Mouse (Mus musculus) intestine, embryonic 14.5 days (tissue): ENCODE results near the gene Plk2. TPM values are rescaled to one million over a fixed set of nuclear protein-coding genes. Genes with fewer than 3 reads are reported as not detected.

Experiments used
- ATAC-seq: fragments of 200-750 bp; cut with Nextera tagmentation; replicated peaks from 2 replicates; pipeline ENCODE4 v1.8.0; 2017; ENCODE audit warnings: low read depth, moderate number of reproducible peaks, moderate TSS enrichment, moderate library complexity; ENCODE audit not compliant: low FRiP score, low TSS enrichment
- DNase-seq: peaks from one replicate; pipeline ENCODE4 v3.0.0-alpha.2; 2018; ENCODE audit warnings: low spot score
- H3K27ac ChIP-seq: fragments of 300-500 bp; sonication (generic); 2 replicates; pipeline ENCODE4 v1.5.1; 2014; ENCODE audit warnings: low read depth, mild to moderate bottlenecking, control low read depth
- H3K27me3 ChIP-seq: fragments of 300-500 bp; sonication (generic); replicated peaks from 2 replicates; pipeline ENCODE4 v1.6.1; 2014; ENCODE audit warnings: low read length, control low read depth; ENCODE audit not compliant: control insufficient read depth, insufficient read depth
- H3K36me3 ChIP-seq: fragments of 300-500 bp; sonication (generic); 2 replicates; pipeline ENCODE4 v1.6.1; 2014; ENCODE audit warnings: low read length, control low read depth; ENCODE audit not compliant: control insufficient read depth, insufficient read depth
- H3K4me1 ChIP-seq: fragments of 300-500 bp; sonication (generic); replicated peaks from 2 replicates; pipeline ENCODE4 v1.6.1; 2014; ENCODE audit warnings: low read length, control low read depth, mixed read lengths; ENCODE audit not compliant: control insufficient read depth, insufficient read depth
- H3K4me2 ChIP-seq: fragments of 300-500 bp; sonication (generic); 2 replicates; pipeline ENCODE4 v1.6.1; 2014; ENCODE audit warnings: low read length
- H3K4me3 ChIP-seq: fragments of 300-500 bp; sonication (generic); 2 replicates; pipeline ENCODE4 v1.5.1; 2014; ENCODE audit warnings: low read depth, low read length, control low read depth, mixed read lengths
- H3K9ac ChIP-seq: fragments of 300-500 bp; sonication (generic); 2 replicates; pipeline ENCODE4 v1.6.1; 2014; ENCODE audit warnings: mild to moderate bottlenecking, low read length
- H3K9me3 ChIP-seq: fragments of 300-500 bp; sonication (generic); 2 replicates; pipeline ENCODE4 v1.6.1; 2016; ENCODE audit warnings: low read length, control low read depth; ENCODE audit not compliant: control insufficient read depth
- WGBS: fragments of 180-500 bp; shearing (Covaris S2); extraction: QIAGEN DNeasy Blood & Tissue Kit; methylation state at CpG from one replicate; pipeline ENCODE4 v1.1.7; 2014; 5-methylcytosine and 5-hydroxymethylcytosine counted together
- polyA plus RNA-seq: library from polyadenylated mRNA; unstranded; fragments of >200 nt; fragmentation: Nextera tagmentation; extraction: Ambion mirVana; gene quantifications from 2 replicates; pipeline ENCODE4 v1.2.1, GENCODE M21; 2014

The Plk2 gene
- polyA plus RNA-seq, 1 experiment from 2014 or later = 80.1 TPM

DNA sequence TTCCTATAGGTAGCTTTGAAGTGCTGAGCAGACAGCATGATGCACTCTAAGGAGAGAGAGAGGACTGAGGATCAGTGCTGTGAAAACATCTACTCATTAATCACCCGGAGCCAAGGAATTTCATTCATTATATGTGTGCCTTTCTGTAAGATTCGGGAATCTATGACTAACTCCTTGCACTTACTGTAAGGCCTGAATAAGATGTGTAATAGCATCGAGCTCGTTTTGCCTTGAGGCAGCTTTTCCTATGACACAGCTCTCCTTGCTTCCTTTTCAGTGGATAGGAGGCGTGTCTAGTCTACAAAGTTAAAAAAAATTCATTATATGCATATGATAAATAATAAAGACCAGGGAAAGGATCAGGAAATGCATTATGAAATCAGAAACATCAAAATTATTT, 24.8 kb downstream of the Plk2 start:
- Histone ChIP-seq H3K4me2 (no peak overlapping the region), H3K4me3 (no peak overlapping the region), H3K27me3 (no peaks in the 10 kb centered on the region), H3K9me3 (no peaks in the 10 kb centered on the region), H3K27ac (no peak overlapping the region), H3K36me3 (no peaks in the 10 kb centered on the region), H3K9ac (no peak overlapping the region), H3K4me1 (no peaks in the 10 kb centered on the region)
- ATAC-seq (no peak), DNase-seq (no peak)
- WGBS = 78% methylated on average over 5 of the region's 5 CpGs

GRCm38 (mm10) chr13:110422434-110422833, 27.6 kb downstream of the Plk2 start:
- H3K4me2 ChIP-seq = no peak overlapping the region
- no peak overlapping the region for H3K27ac ChIP-seq
- no peak for ATAC-seq
- WGBS = 30% methylated on average over 7 of the region's 7 CpGs
- DNase-seq = no peak
- H3K9ac ChIP-seq = no peak overlapping the region
- no peaks in the 10 kb centered on the region for H3K27me3 ChIP-seq
- no peaks in the 10 kb centered on the region for H3K4me1 ChIP-seq
- no peaks in the 10 kb centered on the region for H3K36me3 ChIP-seq
- no peak overlapping the region for H3K4me3 ChIP-seq
- no peaks in the 10 kb centered on the region for H3K9me3 ChIP-seq

DNA sequence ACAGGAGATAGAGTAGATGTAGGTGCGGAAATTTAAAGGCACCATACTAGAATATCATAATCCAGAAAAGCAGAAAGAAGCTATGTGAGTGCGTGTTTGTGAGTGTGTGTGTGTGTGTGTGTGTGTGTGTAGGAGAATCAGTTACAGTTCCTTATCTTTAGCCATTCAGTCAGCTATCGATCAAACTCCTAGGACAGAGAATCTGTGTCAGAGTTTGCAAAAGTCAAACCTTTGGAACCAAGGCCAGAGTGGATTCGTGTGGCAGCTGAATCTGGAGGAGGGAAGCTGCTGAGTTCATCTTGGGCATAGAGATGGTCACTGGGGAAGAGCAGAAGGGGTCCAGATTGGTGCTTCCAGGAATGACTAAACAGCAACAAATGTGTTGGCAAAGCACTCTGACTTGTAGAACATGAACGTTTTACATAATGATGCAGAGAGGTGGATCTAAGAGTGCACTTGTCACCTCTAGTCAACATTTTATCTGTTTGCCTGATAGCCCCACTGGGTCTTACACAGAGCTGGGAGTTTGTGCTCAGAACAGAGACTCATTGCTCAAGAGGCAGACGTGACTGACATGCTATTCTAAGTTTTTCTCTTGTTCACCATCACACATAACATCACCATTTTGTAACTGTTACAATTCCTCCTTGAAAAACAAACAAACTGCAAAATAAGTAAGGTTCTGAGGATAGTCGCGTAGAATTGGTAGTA, 30.8 kb downstream of the Plk2 start:
- 83% methylated on average over 8 of the region's 8 CpGs for WGBS
- Histone ChIP-seq H3K9ac (no peak overlapping the region), H3K4me3 (no peak overlapping the region), H3K36me3 (no peaks in the 10 kb centered on the region), H3K27me3 (no peaks in the 10 kb centered on the region), H3K4me1 (no peaks in the 10 kb centered on the region), H3K4me2 (no peak overlapping the region), H3K9me3 (no peaks in the 10 kb centered on the region), H3K27ac (no peak overlapping the region)
- ATAC-seq (no peak), DNase-seq (no peak)

DNA sequence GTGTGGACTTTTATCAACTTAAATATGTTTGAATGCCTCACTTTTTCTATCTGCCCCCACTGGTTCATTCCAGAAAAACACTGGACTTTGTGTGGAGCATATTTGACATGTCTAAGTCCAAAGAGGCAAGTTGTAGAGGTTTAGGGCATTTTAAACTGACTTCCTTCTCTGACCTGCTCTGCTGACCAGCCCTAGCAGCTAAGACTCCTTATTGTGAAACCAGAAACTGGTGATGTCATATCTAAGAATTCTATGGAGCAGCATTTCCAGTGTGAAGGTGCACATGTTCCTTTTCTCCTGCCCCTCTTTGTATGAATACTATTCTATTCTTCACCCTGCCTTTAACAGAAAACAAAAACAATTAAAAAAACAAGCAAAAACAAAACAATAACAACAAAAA, 36.5 kb downstream of the Plk2 start:
- H3K4me1 ChIP-seq = no peaks in the 10 kb centered on the region
- H3K27ac ChIP-seq = no peak overlapping the region
- ATAC-seq (no peak), DNase-seq (no peak)
- no peak overlapping the region for H3K9ac ChIP-seq
- no peaks in the 10 kb centered on the region for H3K9me3 ChIP-seq
- no peaks in the 10 kb centered on the region for H3K27me3 ChIP-seq
- H3K4me3 ChIP-seq = no peak overlapping the region
- no peaks in the 10 kb centered on the region for H3K36me3 ChIP-seq
- H3K4me2 ChIP-seq = no peak overlapping the region

- 35% methylated on average over 2 of the region's 2 CpGs for WGBS
- Histone ChIP-seq H3K27ac (no peak overlapping the region), H3K9ac (no peak overlapping the region), H3K4me3 (no peak overlapping the region), H3K4me2 (no peak overlapping the region), H3K4me1 (no peaks in the 10 kb centered on the region), H3K36me3 (no peaks in the 10 kb centered on the region), H3K27me3 (no peaks in the 10 kb centered on the region), H3K9me3 (no peaks in the 10 kb centered on the region)
- ATAC-seq (no peak), DNase-seq (no peak)
Observed at GRCm38 (mm10) chr13:110432062-110432566, 37.3 kb downstream of the Plk2 start.

DNA sequence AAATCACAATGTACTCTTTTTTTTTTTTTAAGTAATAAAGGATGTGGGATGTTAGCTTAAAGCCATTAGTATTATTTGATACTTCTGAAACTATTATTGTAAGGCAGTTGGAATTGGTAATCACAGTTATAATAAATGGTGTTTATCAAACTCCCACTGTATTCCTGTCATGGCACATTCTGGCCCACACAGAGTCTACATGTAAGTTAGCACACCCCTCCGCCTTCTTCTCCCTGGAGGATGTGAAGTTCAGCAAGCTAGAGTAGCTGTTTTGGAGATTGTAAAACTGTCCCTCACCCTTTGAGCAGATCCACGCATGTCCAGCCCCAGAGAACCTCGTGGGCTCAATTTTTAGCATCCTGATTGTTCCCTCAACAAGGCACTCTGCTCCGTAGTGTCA, 37.8 kb downstream of the Plk2 start:
- ATAC-seq (no peak), DNase-seq (no peak)
- Histone ChIP-seq H3K4me2 (no peak overlapping the region), H3K9me3 (no peaks in the 10 kb centered on the region), H3K4me1 (no peaks in the 10 kb centered on the region), H3K4me3 (no peak overlapping the region), H3K27ac (no peak overlapping the region), H3K9ac (no peak overlapping the region), H3K27me3 (no peaks in the 10 kb centered on the region), H3K36me3 (no peaks in the 10 kb centered on the region)
- WGBS = 77% methylated on average over 4 of the region's 4 CpGs

GRCm38 (mm10) chr13:110436692-110437091, 41.8 kb downstream of the Plk2 start:
- no peak for DNase-seq
- H3K27me3 ChIP-seq = no peaks in the 10 kb centered on the region
- H3K9me3 ChIP-seq = no peaks in the 10 kb centered on the region
- H3K27ac ChIP-seq = no peak overlapping the region
- H3K4me3 ChIP-seq = no peak overlapping the region
- no peaks in the 10 kb centered on the region for H3K36me3 ChIP-seq
- no peak overlapping the region for H3K4me2 ChIP-seq
- no peak for ATAC-seq
- H3K4me1 ChIP-seq = no peaks in the 10 kb centered on the region
- WGBS = 61% methylated on average over 7 of the region's 7 CpGs
- no peak overlapping the region for H3K9ac ChIP-seq

DNA sequence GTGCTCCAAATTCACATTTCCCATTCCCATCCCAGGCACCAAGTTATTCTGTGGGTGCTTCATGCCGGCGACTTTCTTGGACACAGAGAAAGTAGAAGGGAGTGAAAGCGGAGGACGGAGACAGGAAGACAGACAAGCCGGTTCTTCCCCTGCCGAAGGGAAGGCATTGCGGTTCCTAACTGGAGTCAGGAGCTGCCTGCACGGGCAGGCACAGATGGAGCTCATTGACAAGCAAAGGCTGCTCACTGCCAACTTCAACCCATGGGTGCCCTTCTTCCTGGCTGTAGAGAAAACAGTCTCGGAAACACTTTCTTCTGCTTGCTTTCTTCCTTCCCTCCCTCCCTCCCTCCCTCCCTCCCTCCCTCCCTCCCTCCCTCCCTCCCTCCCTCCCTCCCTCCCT, 43.8 kb downstream of the Plk2 start:
- Histone ChIP-seq H3K27ac (no peak overlapping the region), H3K4me2 (no peak overlapping the region), H3K36me3 (no peaks in the 10 kb centered on the region), H3K4me1 (no peaks in the 10 kb centered on the region), H3K4me3 (no peak overlapping the region), H3K9me3 (no peaks in the 10 kb centered on the region), H3K27me3 (no peaks in the 10 kb centered on the region), H3K9ac (no peak overlapping the region)
- WGBS = 87% methylated on average over 9 of the region's 9 CpGs
- no peak for ATAC-seq
- DNase-seq = no peak

DNA sequence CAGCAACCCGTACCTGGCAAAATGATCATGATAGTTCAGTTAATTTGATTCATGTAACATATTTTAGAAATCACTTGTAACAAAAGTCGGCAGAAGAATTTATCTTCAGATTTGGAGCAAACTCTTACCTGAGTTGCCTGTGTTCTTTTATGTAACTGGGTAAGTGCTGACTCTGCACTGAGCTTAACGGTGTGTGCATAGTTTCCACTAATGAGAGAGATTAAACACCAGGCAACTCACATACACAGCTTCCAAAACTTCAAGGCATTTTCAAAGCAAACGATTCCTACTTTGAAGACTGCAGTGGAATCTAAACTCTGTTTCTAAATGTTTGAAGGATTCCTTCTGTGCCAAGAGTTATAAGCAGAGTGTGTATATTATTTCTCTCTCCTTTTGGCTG, 49.5 kb downstream of the Plk2 start:
- no peak overlapping the region for H3K27ac ChIP-seq
- no peak overlapping the region for H3K4me3 ChIP-seq

More for the DNA sequence above, 49.5 kb downstream of the Plk2 start:
- WGBS = 56% methylated on average over 4 of the region's 4 CpGs
- Histone ChIP-seq H3K36me3 (no peaks in the 10 kb centered on the region), H3K9ac (no peak overlapping the region), H3K4me2 (no peak overlapping the region), H3K4me1 (peaks cover 8% of the 10 kb centered on the region), H3K9me3 (no peaks in the 10 kb centered on the region), H3K27me3 (no peaks in the 10 kb centered on the region)
- DNase-seq (no peak), ATAC-seq (no peak)
